Mouse (Mus musculus): ENCODE measurements around the gene Aqp2. TPM values are rescaled to one million over a fixed set of nuclear protein-coding genes. Genes with fewer than 3 reads are reported as not detected.

Gene Aqp2
- polyA plus RNA-seq, 1 experiment from 2014 or later, result 0.34 TPM

GRCm38 (mm10) chr15:99592877-99593276 is 14.0 kb downstream of the Aqp2 start:
- Histone ChIP-seq H3K9ac (no peak overlapping the region), H3K4me1 (peaks cover 27% of the 10 kb centered on the region), H3K4me3 (no peak overlapping the region), H3K27me3 (peaks cover 88% of the 10 kb centered on the region), H3K4me2 (no peak overlapping the region), H3K27ac (no peak overlapping the region), H3K9me3 (no peaks in the 10 kb centered on the region), H3K36me3 (no peaks in the 10 kb centered on the region)
- WGBS, result 78% methylated on average over 5 of the region's 5 CpGs
- ATAC-seq (ENCODE audit: borderline replicate concordance, extremely low read depth, low FRiP score, low TSS enrichment), result no peak

GRCm38 (mm10) chr15:99594951-99595350 is 16.1 kb downstream of the Aqp2 start:
- no peak overlapping the region for H3K27ac ChIP-seq
- 54% methylated on average over 10 of the region's 10 CpGs for WGBS

GRCm38 (mm10) chr15:99596056-99596687 is 17.3 kb downstream of the Aqp2 start:
- Histone ChIP-seq H3K4me2 (no peak overlapping the region), H3K9me3 (no peaks in the 10 kb centered on the region), H3K27me3 (peaks cover 81% of the 10 kb centered on the region), H3K9ac (no peak overlapping the region), H3K4me1 (peaks cover 19% of the 10 kb centered on the region), H3K36me3 (no peaks in the 10 kb centered on the region), H3K4me3 (no peak overlapping the region), H3K27ac (no peak overlapping the region)
- peak; percentile 63; the same call in 1 of the 2 replicates for ATAC-seq (ENCODE audit: borderline replicate concordance, extremely low read depth, low FRiP score, low TSS enrichment)
- WGBS, result 0% methylated on average over 7 of the region's 7 CpGs

More at GRCm38 (mm10) chr15:99594951-99595350, 16.1 kb downstream of the Aqp2 start:
- peaks cover 27% of the 10 kb centered on the region for H3K4me1 ChIP-seq
- H3K27me3 ChIP-seq, result peaks cover 82% of the 10 kb centered on the region
- no peaks in the 10 kb centered on the region for H3K36me3 ChIP-seq
- H3K9ac ChIP-seq, result no peak overlapping the region
- no peak overlapping the region for H3K4me3 ChIP-seq
- no peaks in the 10 kb centered on the region for H3K9me3 ChIP-seq
- no peak overlapping the region for H3K4me2 ChIP-seq
- ATAC-seq (ENCODE audit: borderline replicate concordance, extremely low read depth, low FRiP score, low TSS enrichment), result no peak

- ATAC-seq (ENCODE audit: borderline replicate concordance, extremely low read depth, low FRiP score, low TSS enrichment), result 0 out of 2 replicates have a peak, but pooled peaks have one; percentile 1
- Histone ChIP-seq H3K9me3 (no peaks in the 10 kb centered on the region), H3K4me3 (no peak overlapping the region), H3K27ac (no peak overlapping the region), H3K4me2 (no peak overlapping the region), H3K36me3 (no peaks in the 10 kb centered on the region), H3K9ac (no peak overlapping the region), H3K27me3 (peaks cover 79% of the 10 kb centered on the region), H3K4me1 (peaks cover 19% of the 10 kb centered on the region)
- 44% methylated on average over 7 of the region's 7 CpGs for WGBS
These were observed 18.0 kb downstream of the Aqp2 start for GRCm38 (mm10) chr15:99596841-99597240.

- Histone ChIP-seq H3K4me1 (peaks cover 19% of the 10 kb centered on the region), H3K27ac (no peak overlapping the region), H3K4me3 (no peak overlapping the region), H3K4me2 (no peak overlapping the region), H3K9me3 (no peaks in the 10 kb centered on the region), H3K9ac (no peak overlapping the region), H3K36me3 (no peaks in the 10 kb centered on the region), H3K27me3 (peaks cover 75% of the 10 kb centered on the region)
- ATAC-seq (ENCODE audit: borderline replicate concordance, extremely low read depth, low FRiP score, low TSS enrichment), result no peak
- 53% methylated on average over 8 of the region's 8 CpGs for WGBS
These were observed 18.7 kb downstream of the Aqp2 start for GRCm38 (mm10) chr15:99597596-99597995.

- 55% methylated on average over 17 of the region's 17 CpGs for WGBS
- H3K27ac ChIP-seq, result no peak overlapping the region
- H3K9me3 ChIP-seq, result no peaks in the 10 kb centered on the region
- no peak overlapping the region for H3K9ac ChIP-seq
- no peak overlapping the region for H3K4me3 ChIP-seq
- no peak overlapping the region for H3K4me2 ChIP-seq
- no peak for ATAC-seq (ENCODE audit: borderline replicate concordance, extremely low read depth, low FRiP score, low TSS enrichment)
- no peaks in the 10 kb centered on the region for H3K36me3 ChIP-seq
- peaks cover 34% of the 10 kb centered on the region for H3K4me1 ChIP-seq
- peaks cover 61% of the 10 kb centered on the region for H3K27me3 ChIP-seq
These were observed 20.6 kb downstream of the Aqp2 start for GRCm38 (mm10) chr15:99599245-99600070.

GRCm38 (mm10) chr15:99600986-99601822 is 22.3 kb downstream of the Aqp2 start, which contains the start of gene Aqp6:
Gene Aqp6 (plus strand): TSS chr15:99601400.
- Histone ChIP-seq H3K4me2 (no peak within 1 kb of the TSS), H3K4me1 (peaks cover 17% of the 10 kb centered on the region), H3K9me3 (no peaks in the 10 kb centered on the region), H3K36me3 (no peaks in the 10 kb centered on the region), H3K9ac (no peak within 1 kb of the TSS), H3K27me3 (peaks cover 46% of the 10 kb centered on the region), H3K27ac (no peak within 1 kb of the TSS), H3K4me3 (no peak within 1 kb of the TSS)
- ATAC-seq (ENCODE audit: borderline replicate concordance, extremely low read depth, low FRiP score, low TSS enrichment), result no peak
- 68% methylated on average over 22 of the region's 22 CpGs for WGBS

- H3K4me2 ChIP-seq, result no peak overlapping the region
- no peak overlapping the region for H3K9ac ChIP-seq
- peaks cover 46% of the 10 kb centered on the region for H3K27me3 ChIP-seq
- no peaks in the 10 kb centered on the region for H3K36me3 ChIP-seq
- no peak overlapping the region for H3K27ac ChIP-seq
- peaks cover 15% of the 10 kb centered on the region; the same call in 1 of the 2 replicates for H3K4me1 ChIP-seq
- no peak for ATAC-seq (ENCODE audit: borderline replicate concordance, extremely low read depth, low FRiP score, low TSS enrichment)
- no peak overlapping the region for H3K4me3 ChIP-seq
- WGBS, result 12% methylated on average over 3 of the region's 5 CpGs
- no peaks in the 10 kb centered on the region for H3K9me3 ChIP-seq
These were observed 22.9 kb downstream of the Aqp2 start for GRCm38 (mm10) chr15:99601823-99602120.

GRCm38 (mm10) chr15:99602206-99602820 is 23.5 kb downstream of the Aqp2 start:
- no peak for ATAC-seq (ENCODE audit: borderline replicate concordance, extremely low read depth, low FRiP score, low TSS enrichment)
- H3K4me1 ChIP-seq, result peaks cover 18% of the 10 kb centered on the region; the same call in 1 of the 2 replicates
- H3K27me3 ChIP-seq, result peaks cover 44% of the 10 kb centered on the region
- H3K27ac ChIP-seq, result no peak overlapping the region
- H3K9me3 ChIP-seq, result no peaks in the 10 kb centered on the region
- H3K9ac ChIP-seq, result no peak overlapping the region
- 69% methylated on average over 17 of the region's 17 CpGs for WGBS
- no peaks in the 10 kb centered on the region for H3K36me3 ChIP-seq
- H3K4me3 ChIP-seq, result no peak overlapping the region
- H3K4me2 ChIP-seq, result no peak overlapping the region

- peaks cover 24% of the 10 kb centered on the region for H3K4me1 ChIP-seq
- 72% methylated on average over 7 of the region's 7 CpGs for WGBS
- no peaks in the 10 kb centered on the region for H3K36me3 ChIP-seq
- no peak overlapping the region for H3K27ac ChIP-seq
- no peak overlapping the region for H3K4me2 ChIP-seq
- H3K9me3 ChIP-seq, result no peaks in the 10 kb centered on the region
- no peak overlapping the region for H3K4me3 ChIP-seq
- peaks cover 36% of the 10 kb centered on the region for H3K27me3 ChIP-seq
- no peak for ATAC-seq (ENCODE audit: borderline replicate concordance, extremely low read depth, low FRiP score, low TSS enrichment)
- H3K9ac ChIP-seq, result no peak overlapping the region
These were observed 24.4 kb downstream of the Aqp2 start for GRCm38 (mm10) chr15:99603216-99603615.

- H3K4me1 ChIP-seq, result peaks cover 24% of the 10 kb centered on the region
- 74% methylated on average over 3 of the region's 3 CpGs for WGBS
- H3K9me3 ChIP-seq, result no peaks in the 10 kb centered on the region
- no peak overlapping the region for H3K9ac ChIP-seq
- H3K27ac ChIP-seq, result no peak overlapping the region
- H3K4me2 ChIP-seq, result no peak overlapping the region
- no peak overlapping the region for H3K4me3 ChIP-seq
- H3K36me3 ChIP-seq, result no peaks in the 10 kb centered on the region
- ATAC-seq (ENCODE audit: borderline replicate concordance, extremely low read depth, low FRiP score, low TSS enrichment), result no peak
- peaks cover 18% of the 10 kb centered on the region for H3K27me3 ChIP-seq
These were observed 26.7 kb downstream of the Aqp2 start for GRCm38 (mm10) chr15:99605595-99605994.

Measured in lung, embryonic 15.5 days (tissue).